Mouse (Mus musculus): Measurements from ENCODE around the gene Mif4gd. TPM values are rescaled to one million over a fixed set of nuclear protein-coding genes. Genes with fewer than 3 reads are reported as not detected.

Mif4gd gene
- polyA plus RNA-seq, 1 experiment = 108 TPM

DNA sequence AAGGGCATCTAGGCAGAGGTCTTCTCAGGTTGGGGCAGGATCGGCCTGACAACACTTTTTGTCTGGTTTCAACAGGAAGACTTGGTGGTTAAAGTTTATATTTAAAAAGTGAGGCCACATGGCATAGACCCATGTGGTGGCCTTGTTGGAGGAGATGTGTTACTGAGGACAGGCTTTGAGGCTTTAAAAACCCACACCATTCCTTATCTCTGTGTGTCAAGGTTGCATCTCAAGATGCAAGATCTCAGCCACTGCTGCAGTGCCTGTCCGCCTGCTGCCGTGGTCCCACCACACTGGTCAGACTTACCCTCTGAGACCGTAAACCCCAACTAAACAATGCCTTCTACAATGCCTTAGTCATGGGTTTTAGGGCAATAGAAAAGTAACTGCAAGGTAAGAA is 14.5 kb downstream of the Mif4gd start:
- TF ChIP-seq POLR2A (IDR thresholded peaks at IDR 0.05; ENCODE audit: low read depth, low read length) (no peak), CTCF (IDR thresholded peaks at IDR 0.05; ENCODE audit: extremely low read depth, insufficient read length, insufficient replicate concordance, low read depth, low read length) (no peak)
- peaks cover 31% of the 10 kb centered on the region for H3K36me3 ChIP-seq (ENCODE audit: control insufficient read depth, insufficient read depth, low read length)
- WGBS = 89% methylated on average over 4 of the region's 4 CpGs
- H3K4me1 ChIP-seq (ENCODE audit: control insufficient read depth, insufficient read depth, insufficient read length, low read length) = peaks cover 8% of the 10 kb centered on the region; the same call in 1 of the 2 replicates
- H3K27ac ChIP-seq (ENCODE audit: insufficient read depth, low read depth, low read length) = no peak overlapping the region
- H3K27me3 ChIP-seq (ENCODE audit: control insufficient read depth, insufficient read depth, low read length) = no peaks in the 10 kb centered on the region
- no peak overlapping the region for H3K4me3 ChIP-seq (ENCODE audit: low read depth, low read length)

DNA sequence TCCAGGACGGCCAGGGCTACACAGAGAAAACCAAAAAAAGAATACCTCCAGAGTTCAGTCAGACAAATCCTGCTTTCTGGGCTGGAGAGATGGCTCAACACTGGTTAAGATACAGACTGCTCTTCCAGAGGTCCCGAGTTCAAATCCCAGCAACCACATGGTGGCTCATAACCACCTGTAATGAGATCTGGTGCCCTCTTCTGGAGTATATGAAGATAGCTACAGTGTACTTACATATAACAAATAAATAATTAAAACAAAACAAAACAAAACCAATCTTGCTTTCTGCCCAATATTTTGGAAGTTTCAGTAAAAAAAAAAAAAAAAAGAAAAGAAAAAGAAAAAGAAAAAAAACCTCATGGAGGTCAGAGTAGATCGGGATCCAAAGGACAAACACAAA is 17.6 kb downstream of the Mif4gd start:
- Histone ChIP-seq H3K4me1 (ENCODE audit: control insufficient read depth, insufficient read depth, insufficient read length, low read length) (no peaks in the 10 kb centered on the region), H3K27ac (ENCODE audit: insufficient read depth, low read depth, low read length) (no peak overlapping the region), H3K36me3 (ENCODE audit: control insufficient read depth, insufficient read depth, low read length) (peaks cover 59% of the 10 kb centered on the region), H3K27me3 (ENCODE audit: control insufficient read depth, insufficient read depth, low read length) (no peaks in the 10 kb centered on the region), H3K4me3 (ENCODE audit: low read depth, low read length) (no peak overlapping the region)
- 92% methylated on average over 3 of the region's 3 CpGs for WGBS
- TF ChIP-seq POLR2A (IDR thresholded peaks at IDR 0.05; ENCODE audit: low read depth, low read length) (no peak), CTCF (IDR thresholded peaks at IDR 0.05; ENCODE audit: extremely low read depth, insufficient read length, insufficient replicate concordance, low read depth, low read length) (no peak)

DNA sequence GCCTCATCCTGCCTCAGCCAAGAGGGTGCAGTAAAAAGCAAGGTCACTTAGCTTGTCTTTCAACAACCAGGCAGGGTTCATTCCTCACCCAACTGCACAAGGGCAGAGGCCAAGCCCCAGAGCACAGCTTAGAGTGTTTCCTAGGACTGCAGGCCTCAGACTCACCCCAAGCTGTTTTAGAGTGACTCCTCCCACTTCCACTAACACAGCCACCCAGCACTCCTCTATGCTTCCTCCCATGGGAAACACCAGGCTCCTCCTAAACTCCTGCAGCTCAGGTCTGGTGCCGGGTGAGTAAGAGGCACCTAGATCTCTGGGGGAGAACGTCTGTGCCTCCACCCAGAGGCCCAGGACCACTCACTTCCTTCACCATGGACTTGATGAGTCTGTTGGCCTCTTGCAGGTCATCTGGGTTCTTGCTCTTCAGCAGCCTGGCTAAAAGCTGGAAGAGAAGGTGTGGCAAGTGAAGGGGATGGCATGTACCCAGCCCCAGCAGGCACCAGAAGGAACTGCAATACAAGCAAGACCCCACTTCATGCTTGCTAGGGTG is 22.2 kb downstream of the Mif4gd start:
- H3K4me1 ChIP-seq (ENCODE audit: control insufficient read depth, insufficient read depth, insufficient read length, low read length) = peaks cover 5% of the 10 kb centered on the region; the same call in 1 of the 2 replicates
- peaks cover 82% of the 10 kb centered on the region for H3K36me3 ChIP-seq (ENCODE audit: control insufficient read depth, insufficient read depth, low read length)
- no peaks in the 10 kb centered on the region for H3K27me3 ChIP-seq (ENCODE audit: control insufficient read depth, insufficient read depth, low read length)
- TF ChIP-seq CTCF (IDR thresholded peaks at IDR 0.05; ENCODE audit: extremely low read depth, insufficient read length, insufficient replicate concordance, low read depth, low read length) = no peak
- TF ChIP-seq POLR2A (IDR thresholded peaks at IDR 0.05; ENCODE audit: low read depth, low read length) = no peak
- WGBS = 83% methylated on average over 2 of the region's 2 CpGs
- no peak overlapping the region for H3K27ac ChIP-seq (ENCODE audit: insufficient read depth, low read depth, low read length)
- H3K4me3 ChIP-seq (ENCODE audit: low read depth, low read length) = no peak overlapping the region

DNA sequence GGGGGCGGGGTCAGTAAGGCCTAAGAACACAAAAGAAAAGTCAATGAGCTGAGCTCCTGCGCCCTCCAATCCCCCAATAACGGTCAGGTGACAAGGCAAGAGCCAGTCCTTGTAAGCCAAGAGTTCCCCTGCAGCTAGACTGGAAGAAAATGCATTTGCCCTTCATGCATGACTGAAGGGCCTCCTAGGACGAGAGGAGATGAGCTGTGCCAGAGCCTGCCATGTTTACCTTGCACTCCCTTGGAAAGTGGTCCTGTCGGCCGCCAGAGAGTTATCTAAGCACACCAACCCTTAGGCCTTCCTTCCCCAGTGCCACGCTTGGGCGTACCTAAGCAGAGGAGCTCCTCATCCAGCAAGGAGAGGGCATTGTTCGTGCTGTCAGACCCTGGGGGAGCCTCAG is 24.8 kb downstream of the Mif4gd start:
- no peaks in the 10 kb centered on the region for H3K27me3 ChIP-seq (ENCODE audit: control insufficient read depth, insufficient read depth, low read length)
- TF ChIP-seq CTCF (IDR thresholded peaks at IDR 0.05; ENCODE audit: extremely low read depth, insufficient read length, insufficient replicate concordance, low read depth, low read length) = no peak
- no peak for TF ChIP-seq POLR2A (IDR thresholded peaks at IDR 0.05; ENCODE audit: low read depth, low read length)
- H3K4me1 ChIP-seq (ENCODE audit: control insufficient read depth, insufficient read depth, insufficient read length, low read length) = peaks cover 10% of the 10 kb centered on the region; the same call in 1 of the 2 replicates
- H3K27ac ChIP-seq (ENCODE audit: insufficient read depth, low read depth, low read length) = no peak overlapping the region
- H3K4me3 ChIP-seq (ENCODE audit: low read depth, low read length) = no peak overlapping the region
- WGBS = 93% methylated on average over 9 of the region's 9 CpGs
- H3K36me3 ChIP-seq (ENCODE audit: control insufficient read depth, insufficient read depth, low read length) = peaks cover 86% of the 10 kb centered on the region

DNA sequence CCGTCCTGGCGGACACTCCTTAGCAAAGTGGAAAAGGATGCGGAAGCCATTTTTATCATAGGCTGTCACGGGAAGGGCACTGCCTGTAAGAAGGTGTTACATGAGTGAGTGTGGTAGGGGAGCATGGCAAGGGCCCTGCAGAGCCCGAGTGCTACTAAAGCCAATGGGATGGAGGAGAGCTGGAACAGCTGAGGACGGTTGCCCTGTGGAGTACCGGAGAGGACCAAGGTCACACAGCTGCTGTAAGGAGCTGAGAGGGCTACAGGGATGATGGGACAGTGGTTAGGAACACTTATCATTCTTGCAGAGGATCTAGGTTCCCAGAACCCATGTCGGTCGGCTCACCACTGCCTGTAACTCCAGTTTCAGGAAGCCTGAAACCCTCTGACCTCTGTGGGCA is 26.4 kb downstream of the Mif4gd start:
- TF ChIP-seq POLR2A (IDR thresholded peaks at IDR 0.05; ENCODE audit: low read depth, low read length) = no peak
- TF ChIP-seq CTCF (IDR thresholded peaks at IDR 0.05; ENCODE audit: extremely low read depth, insufficient read length, insufficient replicate concordance, low read depth, low read length) = no peak
- Histone ChIP-seq H3K4me1 (ENCODE audit: control insufficient read depth, insufficient read depth, insufficient read length, low read length) (peaks cover 10% of the 10 kb centered on the region; the same call in 1 of the 2 replicates), H3K4me3 (ENCODE audit: low read depth, low read length) (no peak overlapping the region), H3K36me3 (ENCODE audit: control insufficient read depth, insufficient read depth, low read length) (peaks cover 84% of the 10 kb centered on the region), H3K27me3 (ENCODE audit: control insufficient read depth, insufficient read depth, low read length) (no peaks in the 10 kb centered on the region), H3K27ac (ENCODE audit: insufficient read depth, low read depth, low read length) (peak overlapping the region; percentile 22; the same call in 1 of the 2 replicates)
- WGBS = 91% methylated on average over 9 of the region's 9 CpGs

DNA sequence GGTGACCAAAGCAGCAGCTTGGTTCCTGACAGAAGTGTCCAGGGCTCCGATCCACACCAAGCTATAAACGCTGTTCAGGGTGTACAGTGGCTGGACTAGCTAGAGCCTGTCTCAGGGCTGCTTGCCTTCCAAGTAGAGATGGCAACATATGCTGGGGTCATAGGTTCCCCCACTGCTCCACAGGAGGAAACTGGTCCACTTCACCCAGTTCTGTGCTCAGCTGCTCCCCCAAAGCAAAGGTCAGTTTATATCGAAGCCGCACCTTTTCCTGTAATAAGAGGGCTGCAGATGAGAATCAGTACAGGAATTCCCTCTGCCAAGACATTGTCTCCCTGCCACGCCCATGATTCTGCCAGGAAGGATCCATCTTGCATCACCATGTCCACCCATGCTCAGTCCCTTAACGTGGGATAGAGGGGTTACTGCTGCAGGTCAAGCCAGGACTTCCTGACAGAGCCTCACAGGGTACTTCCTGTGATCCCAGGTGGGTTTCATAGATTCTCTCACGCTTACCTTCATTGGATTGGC is 27.1 kb downstream of the Mif4gd start:
- TF ChIP-seq CTCF (IDR thresholded peaks at IDR 0.05; ENCODE audit: extremely low read depth, insufficient read length, insufficient replicate concordance, low read depth, low read length) (no peak), POLR2A (IDR thresholded peaks at IDR 0.05; ENCODE audit: low read depth, low read length) (no peak)
- Histone ChIP-seq H3K36me3 (ENCODE audit: control insufficient read depth, insufficient read depth, low read length) (peaks cover 81% of the 10 kb centered on the region), H3K4me1 (ENCODE audit: control insufficient read depth, insufficient read depth, insufficient read length, low read length) (peaks cover 10% of the 10 kb centered on the region; the same call in 1 of the 2 replicates), H3K27me3 (ENCODE audit: control insufficient read depth, insufficient read depth, low read length) (no peaks in the 10 kb centered on the region), H3K27ac (ENCODE audit: insufficient read depth, low read depth, low read length) (peak overlapping the region; percentile 38), H3K4me3 (ENCODE audit: low read depth, low read length) (no peak overlapping the region)
- WGBS = 30% methylated on average over 7 of the region's 7 CpGs

DNA sequence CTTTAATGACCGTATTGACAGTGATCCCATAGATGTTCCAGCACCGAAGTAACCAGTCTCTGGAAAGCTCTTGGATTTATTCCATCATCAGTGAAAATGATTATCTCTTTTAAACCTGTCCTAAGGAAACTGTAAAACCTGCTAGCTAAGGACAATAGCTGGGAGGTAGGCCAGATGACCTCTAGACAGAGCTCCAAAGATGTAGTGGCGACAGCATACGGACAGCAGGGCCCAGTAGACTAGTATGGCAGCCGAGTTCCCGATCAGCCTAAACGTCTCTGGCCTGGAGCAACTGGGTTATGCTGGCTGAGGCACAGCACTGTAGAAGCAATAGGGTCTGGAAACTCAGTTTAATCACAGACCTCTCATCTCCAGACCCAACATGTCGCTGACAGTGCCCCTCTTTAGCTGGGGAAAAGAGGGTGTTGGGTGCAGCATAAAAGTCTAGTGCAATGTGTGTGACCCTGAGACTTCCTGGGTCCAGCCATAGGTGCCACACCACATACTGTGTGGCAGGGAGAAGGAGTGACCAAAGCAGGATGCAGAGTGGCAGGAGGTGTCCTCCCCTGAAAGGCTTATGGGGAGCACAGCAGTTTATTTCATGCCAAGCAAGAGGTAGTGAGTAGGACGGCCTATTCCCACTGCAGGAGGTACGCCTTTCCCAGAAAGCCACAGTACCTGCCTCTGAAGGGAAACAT is 28.2 kb downstream of the Mif4gd start:
- Histone ChIP-seq H3K4me3 (ENCODE audit: low read depth, low read length) (no peak overlapping the region), H3K4me1 (ENCODE audit: control insufficient read depth, insufficient read depth, insufficient read length, low read length) (peaks cover 10% of the 10 kb centered on the region; the same call in 1 of the 2 replicates), H3K27ac (ENCODE audit: insufficient read depth, low read depth, low read length) (no peak overlapping the region), H3K36me3 (ENCODE audit: control insufficient read depth, insufficient read depth, low read length) (peaks cover 70% of the 10 kb centered on the region), H3K27me3 (ENCODE audit: control insufficient read depth, insufficient read depth, low read length) (no peaks in the 10 kb centered on the region)
- WGBS = 84% methylated on average over 10 of the region's 10 CpGs
- TF ChIP-seq CTCF (IDR thresholded peaks at IDR 0.05; ENCODE audit: extremely low read depth, insufficient read length, insufficient replicate concordance, low read depth, low read length) (no peak), POLR2A (IDR thresholded peaks at IDR 0.05; ENCODE audit: low read depth, low read length) (no peak)
